Mouse (Mus musculus): ENCODE measurements around the gene Lhx1.

Lhx1 gene

GRCm38 (mm10) chr11:84525421-84526274 is at the start of gene Lhx1:
Lhx1 (minus strand) TSS chr11:84525535.
- no peak for DNase-seq (ENCODE audit: low spot score)

GRCm38 (mm10) chr11:84574834-84575233 is 49.5 kb upstream of the Lhx1 start:
- DNase-seq (ENCODE audit: low spot score) = no peak

- no peak for DNase-seq (ENCODE audit: low spot score)
Measured at GRCm38 (mm10) chr11:84573637-84574036, 48.3 kb upstream of the Lhx1 start.

- DNase-seq (ENCODE audit: low spot score) = no peak
Measured at GRCm38 (mm10) chr11:84570812-84571211, 45.5 kb upstream of the Lhx1 start.

- DNase-seq (ENCODE audit: low spot score) = no peak
Measured at GRCm38 (mm10) chr11:84570392-84570791, 45.1 kb upstream of the Lhx1 start.

- no peak for DNase-seq (ENCODE audit: low spot score)
Measured at GRCm38 (mm10) chr11:84569052-84569751, 43.9 kb upstream of the Lhx1 start.

GRCm38 (mm10) chr11:84568482-84568881 is 43.1 kb upstream of the Lhx1 start:
- DNase-seq (ENCODE audit: low spot score) = no peak

GRCm38 (mm10) chr11:84566691-84567090 is 41.4 kb upstream of the Lhx1 start:
- DNase-seq (ENCODE audit: low spot score) = no peak

- DNase-seq (ENCODE audit: low spot score) = no peak
Measured at GRCm38 (mm10) chr11:84565224-84565623, 39.9 kb upstream of the Lhx1 start.

GRCm38 (mm10) chr11:84563360-84563759 is 38.0 kb upstream of the Lhx1 start:
- no peak for DNase-seq (ENCODE audit: low spot score)

- no peak for DNase-seq (ENCODE audit: low spot score)
Measured at GRCm38 (mm10) chr11:84562758-84563347, 37.5 kb upstream of the Lhx1 start.

- DNase-seq (ENCODE audit: low spot score) = no peak
Measured at GRCm38 (mm10) chr11:84561546-84561945, 36.2 kb upstream of the Lhx1 start.

- no peak for DNase-seq (ENCODE audit: low spot score)
Measured at GRCm38 (mm10) chr11:84553821-84554450, 28.6 kb upstream of the Lhx1 start.

GRCm38 (mm10) chr11:84551296-84551695 is 26.0 kb upstream of the Lhx1 start:
- DNase-seq (ENCODE audit: low spot score) = no peak

- DNase-seq (ENCODE audit: low spot score) = no peak
Measured at GRCm38 (mm10) chr11:84549258-84549791, 24.0 kb upstream of the Lhx1 start.

- no peak for DNase-seq (ENCODE audit: low spot score)
Measured at GRCm38 (mm10) chr11:84548293-84548692, 23.0 kb upstream of the Lhx1 start.

GRCm38 (mm10) chr11:84539981-84540380 is 14.6 kb upstream of the Lhx1 start:
- no peak for DNase-seq (ENCODE audit: low spot score)

- DNase-seq (ENCODE audit: low spot score) = no peak
Measured at GRCm38 (mm10) chr11:84529797-84530703, 4.7 kb upstream of the Lhx1 start.

GRCm38 (mm10) chr11:84529143-84529755 is 3.9 kb upstream of the Lhx1 start:
- no peak for DNase-seq (ENCODE audit: low spot score)

GRCm38 (mm10) chr11:84526976-84527860 is 1.9 kb upstream of the Lhx1 start:
- no peak for DNase-seq (ENCODE audit: low spot score)
